Mouse (Mus musculus) layer of hippocampus, postnatal 10 days (tissue): ENCODE data around the gene Actn4. TPM values are rescaled to one million over a fixed set of nuclear protein-coding genes. Genes with fewer than 3 reads are reported as not detected.
"Not testable (repeated sequence)": the region's sequence is repeated elsewhere in the genome, so short reads cannot be mapped to it uniquely, and the experiment has no call there.

Source experiments
- DNase-seq, 2 experiments: peaks; one replicate each; pipeline ENCODE4 v3.0.0; 2021; ENCODE audit warnings: low spot score in 2 of 2
- total RNA-seq, 2 experiments: library from RNA; stranded (reverse); gene quantifications; 2 replicates each; pipeline ENCODE4 v1.2.3; 2021

Actn4 gene
- total RNA-seq, 2 experiments from 2014 or later: 128 to 129 TPM

DNA sequence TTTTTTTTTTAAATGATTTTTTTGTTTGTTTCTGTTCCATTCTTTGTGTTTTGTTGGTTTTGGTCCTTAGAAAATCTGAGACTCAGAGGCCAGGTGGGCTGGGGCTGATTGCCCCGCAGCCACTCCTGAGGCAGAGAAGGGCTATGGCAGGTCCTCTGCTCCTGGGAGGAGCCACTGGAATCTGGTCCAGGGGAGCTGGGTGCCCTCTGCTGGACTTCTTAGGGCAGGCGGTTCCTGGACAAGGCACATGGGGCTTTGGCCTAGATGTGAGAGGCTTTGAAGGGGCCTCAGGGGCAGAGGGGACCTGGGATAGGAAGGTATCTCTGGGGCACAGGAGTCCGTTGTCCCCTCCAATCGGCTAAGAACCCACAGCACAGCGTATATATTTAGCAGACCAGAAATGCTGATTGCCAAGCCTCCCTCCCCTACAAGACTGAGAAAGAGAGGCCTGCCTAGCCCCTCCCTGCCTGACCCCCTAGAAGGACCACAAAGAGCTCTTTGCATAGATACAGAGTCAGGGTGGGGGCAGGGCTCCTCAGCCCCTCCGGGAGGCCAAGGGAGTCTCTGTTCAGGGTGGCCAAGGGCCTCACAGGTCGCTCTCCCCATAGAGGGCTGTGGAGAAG is 68.4 kb downstream of the Actn4 start:
- DNase-seq: peak; percentile 52 to 53

DNA sequence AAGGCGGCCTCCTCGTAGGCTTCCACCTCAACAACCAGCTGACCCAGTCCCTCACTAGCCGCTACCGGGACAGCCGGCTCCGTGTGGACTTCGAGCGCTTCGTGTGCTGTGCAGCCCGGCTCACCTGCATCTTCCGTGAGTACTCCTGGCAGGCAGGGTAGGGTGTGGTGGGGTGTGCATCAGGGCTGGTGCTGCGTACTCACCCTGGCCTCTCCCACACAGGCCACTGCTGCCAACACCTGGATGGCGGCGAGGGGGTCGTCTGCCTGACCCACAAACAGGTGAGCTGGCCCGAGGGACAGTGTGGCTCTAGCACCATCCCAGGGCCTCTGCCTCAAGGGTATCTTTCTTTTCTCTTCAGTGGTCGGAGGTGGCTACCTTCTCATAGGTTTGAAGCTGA is 69.5 kb downstream of the Actn4 start:
- no peak for DNase-seq

DNA sequence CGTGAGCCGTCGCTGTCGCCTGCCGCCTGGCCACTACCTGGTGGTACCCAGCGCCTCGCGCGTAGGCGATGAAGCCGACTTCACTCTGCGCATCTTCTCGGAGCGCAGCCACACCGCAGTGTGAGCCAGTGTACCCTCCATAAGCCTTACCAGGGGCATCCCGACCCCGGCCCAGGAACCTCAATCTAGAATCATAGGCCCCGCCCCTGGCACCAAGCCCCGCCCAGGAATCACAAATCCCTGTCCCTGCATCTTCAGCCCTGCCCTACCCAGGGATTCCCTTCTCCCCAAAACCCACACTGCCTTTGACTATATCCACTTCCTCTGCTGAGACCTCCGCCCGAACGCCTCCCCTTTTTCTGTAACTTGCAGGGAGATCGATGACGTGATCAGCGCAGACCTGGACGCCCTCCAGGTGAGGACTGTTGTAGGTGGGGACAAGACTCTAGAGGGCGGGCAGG is 73.4 kb downstream of the Actn4 start:
- DNase-seq: peak in 1 of 2 experiments; percentile 48

DNA sequence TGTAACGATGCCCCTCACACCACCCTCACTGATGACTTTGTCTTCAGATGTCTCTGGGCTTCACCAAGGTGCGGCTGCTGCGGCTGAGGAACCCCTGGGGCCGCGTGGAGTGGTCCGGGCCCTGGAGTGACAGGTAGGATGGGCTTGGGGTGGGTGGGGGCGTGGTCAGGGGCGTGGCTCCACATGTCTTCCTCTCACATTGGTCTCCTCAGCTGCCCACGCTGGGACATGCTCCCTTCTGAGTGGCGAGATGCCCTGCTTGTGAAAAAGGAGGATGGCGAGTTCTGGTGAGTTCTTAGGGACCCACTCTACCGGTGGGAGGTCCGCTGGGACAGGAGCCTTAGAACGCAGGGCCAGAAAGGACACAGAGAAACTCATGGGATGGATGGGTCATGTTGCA is 75.7 kb downstream of the Actn4 start:
- DNase-seq: no peak

DNA sequence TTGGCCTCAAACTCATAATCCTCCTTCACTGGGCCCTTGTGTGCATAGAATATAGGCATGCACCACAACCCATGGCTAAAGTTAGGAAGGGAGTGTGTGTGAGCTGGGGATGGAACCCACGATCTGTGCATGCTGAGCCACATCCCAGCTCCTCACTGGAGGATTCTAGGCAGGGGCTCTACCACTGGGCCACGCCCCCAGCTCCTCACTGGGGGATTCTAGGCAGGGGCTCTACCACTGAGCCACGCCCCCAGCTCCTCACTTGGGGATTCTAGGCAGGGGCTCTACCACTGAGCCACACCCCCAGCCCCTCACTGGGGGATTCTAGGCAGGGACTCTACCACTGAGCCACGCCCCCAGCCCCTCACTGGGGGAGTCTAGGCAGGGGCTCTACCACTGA is 78.4 kb downstream of the Actn4 start:
- not testable (repeated sequence) for DNase-seq

DNA sequence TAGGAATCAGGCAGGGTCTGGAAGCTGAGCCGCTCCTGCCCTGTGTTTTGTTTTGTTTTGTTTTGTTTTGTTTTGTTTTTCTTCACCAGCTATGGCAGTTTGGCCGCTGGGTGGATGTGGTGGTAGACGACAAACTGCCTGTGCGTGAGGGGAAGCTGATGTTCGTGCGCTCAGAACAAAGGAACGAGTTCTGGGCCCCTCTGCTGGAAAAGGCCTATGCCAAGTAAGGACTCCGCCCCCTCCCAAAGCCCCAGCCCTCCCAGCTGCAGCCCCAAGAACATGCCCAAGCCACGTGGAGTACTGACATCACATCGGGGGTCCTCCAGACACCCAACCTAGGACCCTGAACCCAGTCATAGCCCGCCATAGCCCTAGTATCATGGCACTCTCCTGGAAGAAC is 79.1 kb downstream of the Actn4 start:
- no peak for DNase-seq

DNA sequence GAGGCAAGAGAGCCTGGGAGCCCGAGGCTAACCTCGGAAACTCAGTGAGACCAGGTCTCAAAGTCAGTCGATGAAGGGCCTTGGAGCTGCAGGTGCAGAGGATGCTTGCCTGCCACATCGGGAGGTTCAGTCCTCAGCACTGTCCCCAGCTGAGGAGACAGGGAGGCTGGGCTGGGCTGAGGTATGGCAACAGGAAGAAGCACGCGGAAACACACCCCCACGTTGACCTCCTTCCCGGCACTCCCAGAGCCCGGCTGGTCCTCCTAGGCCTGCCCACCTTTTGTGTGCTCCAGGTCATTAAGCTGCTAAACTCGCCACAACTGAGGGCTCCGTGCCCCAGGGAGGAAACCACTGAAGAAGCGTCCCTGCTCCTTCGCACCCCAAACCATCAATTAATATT is 80.9 kb downstream of the Actn4 start, which contains the start of gene Capn12:
Capn12 (plus strand) TSS at position 224 of the 400 bp plus-strand sequence.
- DNase-seq: no peak

DNA sequence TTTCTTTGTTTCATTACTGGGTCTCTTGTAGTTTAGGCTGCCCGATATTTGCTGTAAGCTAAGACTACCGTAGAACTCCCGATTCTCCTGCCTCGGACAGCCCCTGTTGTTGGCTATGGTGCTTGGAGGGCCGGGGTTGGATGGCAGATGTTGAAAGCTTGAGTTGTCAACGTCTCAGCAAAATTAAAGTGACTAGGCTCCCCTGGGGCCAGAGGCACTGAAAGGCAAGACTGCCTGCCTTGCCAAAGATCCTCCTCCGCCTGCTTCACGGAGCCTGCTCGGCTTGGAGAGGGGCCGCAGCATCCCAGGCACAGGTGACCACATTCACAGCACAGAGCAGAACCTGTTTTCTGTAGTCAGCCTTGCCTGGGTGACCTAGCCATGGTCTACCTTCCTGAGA is 81.6 kb downstream of the Actn4 start:
- DNase-seq: no peak

DNA sequence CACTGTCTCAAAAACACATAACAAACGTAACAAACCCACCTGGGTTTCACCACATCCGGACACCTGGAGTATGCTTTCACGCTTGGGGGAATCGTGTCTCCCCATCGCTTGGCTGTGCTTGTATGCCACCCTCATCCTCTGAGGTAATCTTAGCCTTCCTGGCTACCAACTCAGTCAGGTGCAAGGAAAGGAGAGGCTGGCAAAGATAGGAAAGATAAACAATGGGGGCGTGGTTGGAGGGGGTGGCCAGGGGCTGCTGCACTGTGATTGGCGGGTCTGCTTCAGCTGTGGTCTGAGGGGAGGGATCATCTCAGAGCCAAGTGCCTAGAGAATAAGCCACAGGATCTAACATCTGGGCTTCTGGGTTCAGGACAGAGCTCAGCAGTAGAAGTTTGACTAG is 82.5 kb downstream of the Actn4 start:
- no peak for DNase-seq

DNA sequence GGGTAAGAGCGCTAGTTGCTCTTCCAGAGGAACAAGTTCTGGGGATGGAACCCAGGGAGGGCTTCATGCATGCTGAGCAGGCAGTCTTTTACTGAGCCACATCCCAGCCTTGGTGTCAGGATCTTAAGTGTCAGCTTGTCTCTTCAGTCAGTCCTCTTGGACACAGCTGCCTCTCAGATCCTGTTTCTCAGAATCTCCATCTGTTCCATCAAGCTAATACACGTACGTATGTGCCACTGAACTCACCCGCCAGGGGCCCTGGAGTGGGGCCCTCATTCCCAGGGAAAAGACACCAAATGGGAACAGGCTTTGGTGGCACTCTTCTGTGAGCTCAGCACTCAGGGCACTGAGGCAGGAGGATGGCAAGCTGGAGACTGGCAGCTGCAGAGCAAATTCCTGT is 84.3 kb downstream of the Actn4 start:
- no peak for DNase-seq

DNA sequence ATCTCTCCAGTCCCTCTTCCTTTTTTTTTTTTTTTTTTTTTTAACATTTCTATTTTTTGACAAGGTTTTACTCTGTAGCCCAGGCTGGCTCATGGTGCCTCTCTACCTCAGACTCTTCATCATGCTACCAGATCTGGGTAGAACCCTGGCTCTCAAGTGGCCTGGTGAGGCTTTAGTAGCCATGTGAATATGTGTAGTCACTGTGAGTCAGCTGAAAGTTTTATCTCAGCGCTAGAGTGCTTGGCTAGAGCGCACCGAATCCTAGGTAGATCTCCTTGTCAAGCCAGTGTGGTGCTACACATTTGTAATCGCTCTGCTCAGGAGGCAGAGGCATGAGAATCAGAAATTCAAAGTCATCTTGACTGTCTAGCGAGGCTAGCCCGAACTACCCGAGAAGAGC is 85.0 kb downstream of the Actn4 start:
- DNase-seq: no peak

DNA sequence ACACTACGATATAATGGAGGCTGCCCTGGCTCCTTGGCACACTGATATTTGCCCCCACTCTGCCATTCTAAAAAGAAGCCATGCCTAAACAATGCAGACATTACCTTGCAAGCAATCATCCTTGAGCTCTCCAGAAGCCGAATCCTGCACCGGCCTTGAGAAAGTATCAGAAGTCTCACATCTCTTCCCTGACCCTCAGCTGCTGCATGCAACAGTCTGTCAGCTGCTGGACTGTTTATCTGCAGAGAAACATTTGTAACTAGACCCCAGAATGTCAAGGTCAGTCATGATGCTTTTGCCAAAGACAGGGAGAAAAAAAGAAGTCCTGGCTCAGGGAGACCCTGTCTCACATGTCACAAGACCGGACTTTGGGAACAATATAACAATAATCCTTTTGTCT is 86.0 kb downstream of the Actn4 start:
- DNase-seq: no peak

DNA sequence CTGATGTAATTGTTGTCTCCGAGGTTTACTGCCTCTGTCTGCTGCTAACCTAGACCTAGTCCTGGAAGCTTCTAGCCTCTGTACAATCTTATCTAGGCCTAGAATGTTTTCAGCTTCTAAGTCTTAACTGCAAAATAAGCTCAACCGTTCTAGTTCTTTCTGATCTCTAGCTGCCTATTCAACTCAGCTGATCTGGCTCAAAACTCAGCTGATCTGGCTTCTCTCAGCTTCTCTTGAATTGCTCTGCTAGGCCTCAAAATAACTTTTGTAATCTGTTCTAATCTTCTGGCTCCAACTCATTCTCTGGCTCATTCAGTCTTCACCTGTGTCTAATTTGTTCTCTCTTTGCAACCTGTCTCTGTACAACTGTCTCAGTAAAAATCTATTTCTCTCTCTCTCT is 87.6 kb downstream of the Actn4 start:
- DNase-seq: no peak

DNA sequence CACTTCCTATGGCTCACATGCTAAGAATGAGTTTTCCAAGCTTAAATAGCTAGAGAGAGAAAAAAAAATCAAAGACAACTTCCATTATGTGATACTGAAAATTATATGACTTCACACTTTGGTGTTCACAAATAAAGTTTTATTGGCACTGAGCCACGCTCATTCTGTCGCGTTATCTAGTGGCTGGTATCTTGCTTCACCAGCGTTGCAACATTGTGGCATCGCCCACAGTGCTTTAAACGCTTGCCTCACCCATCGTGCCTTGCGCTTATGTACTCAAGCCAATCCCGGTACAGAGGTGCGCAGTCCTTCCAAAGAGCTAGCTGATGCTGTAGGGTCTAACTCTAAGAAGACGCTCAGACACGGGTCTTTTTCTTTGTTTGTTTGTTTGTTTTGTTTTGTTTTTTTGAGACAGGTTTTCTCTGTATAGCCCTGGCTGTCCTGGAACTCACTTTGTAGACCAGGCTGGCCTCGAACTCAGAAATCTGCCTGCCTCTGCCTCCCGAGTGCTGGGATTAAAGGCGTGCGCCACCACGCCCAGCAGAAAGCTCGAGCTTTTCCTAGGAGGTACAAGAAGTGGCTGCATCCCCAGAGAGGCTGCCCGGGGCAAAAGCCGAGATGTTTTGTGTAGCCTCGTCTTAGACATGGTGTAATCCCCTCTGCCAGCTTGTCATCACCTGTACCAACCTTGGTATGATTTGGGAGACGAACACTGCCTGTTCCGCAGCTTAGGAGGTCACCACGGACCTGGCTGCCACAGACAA is 91.1 kb downstream of the Actn4 start:
- no peak for DNase-seq

DNA sequence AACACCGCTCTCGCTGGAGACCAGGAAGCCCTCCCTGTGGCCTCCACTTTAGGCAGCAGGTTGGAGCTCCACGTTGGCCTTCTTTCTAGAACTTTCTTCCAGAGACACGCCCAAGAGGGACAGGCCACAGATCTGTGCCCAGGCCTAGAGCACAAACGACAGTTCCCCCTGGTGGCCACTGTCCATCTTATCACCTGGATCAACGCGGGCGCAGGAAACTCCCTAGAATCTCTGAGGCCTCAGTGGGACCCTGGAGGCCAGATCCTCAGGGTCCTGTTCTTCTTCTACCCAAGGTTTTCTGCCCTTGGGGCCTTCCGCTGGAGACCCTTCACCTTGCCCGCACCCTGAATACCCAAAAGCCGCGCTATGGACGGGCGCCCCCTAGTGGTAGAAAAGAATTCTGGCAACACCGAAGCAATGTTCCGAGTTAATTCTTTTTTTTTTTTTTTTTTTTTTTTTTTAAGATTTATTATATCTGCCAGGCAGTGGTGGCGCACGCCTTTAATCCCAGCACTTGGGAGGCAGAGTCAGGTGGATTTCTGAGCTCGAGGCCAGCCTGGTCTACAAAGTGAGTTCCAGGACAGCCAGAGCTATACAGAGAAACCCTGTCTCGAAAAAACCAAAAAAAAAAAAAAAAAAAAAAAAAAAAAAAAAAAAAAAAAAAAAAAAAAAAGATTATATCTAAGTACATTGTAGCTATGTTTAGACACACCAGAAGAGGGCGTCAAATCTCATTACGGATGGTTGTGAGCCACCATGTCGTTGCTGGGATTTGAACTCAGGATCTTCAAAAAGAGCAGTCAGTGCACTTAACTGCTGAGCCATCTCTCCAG is 94.4 kb downstream of the Actn4 start:
- DNase-seq: peak; percentile 66 to 70

DNA sequence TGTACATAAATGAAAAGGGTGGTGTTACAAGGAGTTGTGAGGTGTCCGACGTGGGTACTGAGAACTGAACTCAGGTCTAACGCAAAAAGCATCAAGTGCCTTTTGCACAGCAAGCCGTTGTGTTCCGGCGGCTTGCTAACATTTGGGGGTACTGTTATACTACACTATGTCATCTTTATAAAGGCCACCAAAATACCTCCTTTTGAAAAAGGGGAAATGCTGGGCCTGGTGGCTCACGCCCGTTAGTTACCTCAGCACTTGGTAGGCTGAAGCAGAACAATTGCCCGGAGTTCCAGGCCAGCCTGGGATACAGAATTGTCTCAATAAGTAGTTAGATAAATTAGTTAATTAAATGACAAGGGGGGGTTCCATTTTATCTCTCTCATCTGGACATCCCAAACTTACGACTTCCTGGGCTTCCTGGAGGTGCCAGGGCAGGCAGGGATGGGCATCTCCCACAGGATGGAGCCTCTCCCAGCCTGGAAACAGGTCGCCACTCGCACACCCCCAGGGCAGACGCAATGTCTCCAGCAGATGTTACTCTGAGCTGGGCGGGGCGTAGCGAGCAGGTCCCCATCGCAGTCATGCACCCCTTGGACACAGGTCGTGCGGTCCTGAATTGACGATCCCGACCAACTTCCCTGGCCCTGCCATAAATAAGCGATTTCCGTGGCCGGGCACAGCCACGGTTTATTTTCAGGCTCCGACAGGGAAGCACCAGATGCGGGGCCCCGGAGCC is 95.2 kb downstream of the Actn4 start:
- DNase-seq: no peak

DNA sequence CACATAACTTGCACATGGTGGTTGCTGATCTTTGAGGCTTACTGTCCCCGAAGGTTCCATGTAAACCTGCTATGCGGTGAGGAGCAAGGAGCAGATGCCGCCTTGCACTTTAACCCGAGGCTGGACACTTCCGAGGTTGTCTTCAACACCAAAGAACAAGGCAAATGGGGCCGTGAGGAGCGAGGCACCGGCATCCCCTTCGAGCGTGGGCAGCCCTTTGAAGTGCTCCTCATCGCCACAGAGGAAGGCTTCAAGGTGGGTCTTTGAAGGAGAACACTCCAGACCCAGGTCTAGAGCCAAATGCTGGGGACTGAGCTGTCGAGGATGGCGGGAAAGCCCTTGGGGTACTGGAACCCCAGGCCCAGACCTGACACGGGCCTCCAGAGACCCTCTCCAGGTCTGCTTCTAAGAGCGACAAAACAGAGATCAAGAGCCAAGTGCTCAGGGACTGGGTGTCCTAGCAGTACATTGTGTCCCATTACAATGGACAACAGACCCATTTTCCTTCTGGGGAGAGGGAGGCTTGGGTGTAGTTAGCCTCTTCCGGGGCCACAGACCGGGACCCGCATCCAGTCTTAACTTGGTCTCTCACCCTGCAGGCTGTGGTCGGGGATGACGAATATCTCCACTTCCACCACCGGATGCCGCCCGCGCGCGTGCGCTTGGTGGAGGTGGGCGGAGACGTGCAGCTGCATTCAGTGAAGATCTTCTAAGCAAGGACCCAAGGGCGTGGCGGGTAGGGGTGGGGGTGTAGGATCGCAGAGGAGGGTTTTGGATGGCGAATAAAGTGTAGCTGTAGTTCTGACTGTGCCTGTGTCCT is 96.4 kb downstream of the Actn4 start:
- peak; percentile 57 to 70 for DNase-seq

DNA sequence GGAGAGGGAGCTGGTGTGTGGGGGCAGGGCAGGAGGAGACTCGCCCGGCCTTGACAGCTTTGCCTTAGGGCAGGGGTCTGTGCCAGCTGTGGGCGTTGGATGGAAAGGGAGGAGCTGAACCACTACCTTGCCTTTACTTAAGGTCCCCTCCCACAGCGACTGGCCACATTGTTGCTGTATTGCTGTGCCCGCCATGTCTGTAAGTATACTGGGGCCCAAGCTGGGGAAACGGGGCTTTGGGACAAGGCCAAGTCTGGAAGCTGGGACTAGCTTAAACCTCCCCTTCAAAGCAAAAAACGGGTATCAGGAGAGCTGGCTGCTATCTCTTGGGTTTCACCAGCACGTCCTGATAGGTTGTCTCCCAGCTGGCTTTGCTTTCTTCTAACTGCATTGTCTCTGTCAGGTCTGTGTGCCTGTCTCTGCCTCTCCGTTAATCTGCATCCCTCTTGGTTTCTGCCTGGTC is 97.8 kb downstream of the Actn4 start:
- DNase-seq: no peak

DNA sequence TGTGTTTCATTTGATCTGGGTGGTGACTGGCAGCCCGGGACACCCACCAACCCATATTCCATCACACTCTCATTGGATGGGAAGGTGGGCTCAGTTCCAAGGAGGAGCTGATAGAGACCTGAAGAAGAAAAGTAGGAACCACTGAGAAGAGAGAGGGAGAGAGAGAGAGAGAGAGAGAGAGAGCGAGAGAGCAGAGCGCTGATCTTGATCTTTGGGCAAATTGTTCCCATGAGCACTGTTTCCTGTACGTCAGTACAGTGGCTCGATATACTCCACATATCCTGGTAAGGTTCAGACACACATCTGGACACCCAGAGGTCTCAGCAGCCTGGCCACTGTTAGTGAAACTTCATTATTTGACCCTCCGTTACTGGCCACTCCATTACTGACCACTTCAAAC is 98.6 kb downstream of the Actn4 start, which contains the start of gene Lgals7:
Lgals7 (plus strand) TSS at position 314 of the 400 bp plus-strand sequence.
- DNase-seq: no peak
